Mouse (Mus musculus): Measurements from ENCODE around the gene Dmd.

The Dmd gene

GRCm38 (mm10) chrX:84435608-84436007 lies 1486.9 kb downstream of the Dmd start:
- no peak for DNase-seq

GRCm38 (mm10) chrX:84436556-84436955 lies 1487.9 kb downstream of the Dmd start:
- DNase-seq: no peak

- DNase-seq: no peak
Measured at GRCm38 (mm10) chrX:84442996-84443395, 1494.3 kb downstream of the Dmd start.

GRCm38 (mm10) chrX:84443985-84444384 lies 1495.3 kb downstream of the Dmd start:
- DNase-seq: no peak

- DNase-seq: no peak
Measured at GRCm38 (mm10) chrX:84444638-84445037, 1496.0 kb downstream of the Dmd start.

GRCm38 (mm10) chrX:84454473-84454872 lies 1505.8 kb downstream of the Dmd start:
- DNase-seq: peak; percentile 7

GRCm38 (mm10) chrX:84514650-84515366 lies 1566.1 kb downstream of the Dmd start:
- DNase-seq: peak; percentile 30

- DNase-seq: no peak
Measured at GRCm38 (mm10) chrX:84551995-84552394, 1603.3 kb downstream of the Dmd start.

- DNase-seq: no peak
Measured at GRCm38 (mm10) chrX:84553441-84553840, 1604.8 kb downstream of the Dmd start.

- no peak for DNase-seq
Measured at GRCm38 (mm10) chrX:84598476-84598875, 1649.8 kb downstream of the Dmd start.

GRCm38 (mm10) chrX:84640446-84640845 lies 1691.8 kb downstream of the Dmd start:
- DNase-seq: no peak

GRCm38 (mm10) chrX:84747683-84748082 lies 1799.0 kb downstream of the Dmd start:
- DNase-seq: no peak

- peak; percentile 15 for DNase-seq
Measured at GRCm38 (mm10) chrX:84860012-84860647, 1911.5 kb downstream of the Dmd start.

GRCm38 (mm10) chrX:84873090-84873489 lies 1924.4 kb downstream of the Dmd start:
- no peak for DNase-seq

GRCm38 (mm10) chrX:84878125-84878524 lies 1929.5 kb downstream of the Dmd start:
- DNase-seq: no peak

GRCm38 (mm10) chrX:84932715-84933473 lies 1984.2 kb downstream of the Dmd start:
- peak; percentile 16 for DNase-seq

- no peak for DNase-seq
Measured at GRCm38 (mm10) chrX:84960557-84960956, 2011.9 kb downstream of the Dmd start.

GRCm38 (mm10) chrX:84960972-84961371 lies 2012.3 kb downstream of the Dmd start:
- no peak for DNase-seq

GRCm38 (mm10) chrX:85008304-85008703 lies 2059.6 kb downstream of the Dmd start:
- no peak for DNase-seq

GRCm38 (mm10) chrX:85041466-85042058 lies 2092.9 kb downstream of the Dmd start:
- no peak for DNase-seq

GRCm38 (mm10) chrX:85046631-85047030 lies 2098.0 kb downstream of the Dmd start:
- no peak for DNase-seq

- DNase-seq: peak; percentile 62
Measured at GRCm38 (mm10) chrX:85048141-85049110, 2099.8 kb downstream of the Dmd start.
